Mouse (Mus musculus) limb, embryonic 12.5 days (tissue): Measurements from ENCODE around the gene Wbp11. TPM values are rescaled to one million over a fixed set of nuclear protein-coding genes. Genes with fewer than 3 reads are reported as not detected.

Experiments
- ATAC-seq: fragments of 200-750 bp; cut with Nextera tagmentation; 2 replicates; pipeline ENCODE4 v1.8.0; 2017; ENCODE audit warnings: low read depth, moderate TSS enrichment; ENCODE audit not compliant: insufficient number of reproducible peaks, insufficient read depth, low FRiP score, low TSS enrichment
- H3K27ac ChIP-seq: fragments of 300-500 bp; sonication (generic); 2 replicates; pipeline ENCODE4 v1.5.1; 2016; ENCODE audit warnings: mild to moderate bottlenecking, moderate library complexity
- H3K27me3 ChIP-seq: fragments of 300-500 bp; sonication (generic); 2 replicates; pipeline ENCODE4 v1.6.1; 2016; ENCODE audit warnings: mild to moderate bottlenecking, moderate library complexity
- H3K36me3 ChIP-seq: fragments of 300-500 bp; sonication (generic); 2 replicates; pipeline ENCODE4 v1.6.1; 2016; ENCODE audit warnings: mild to moderate bottlenecking, moderate library complexity
- H3K4me1 ChIP-seq: fragments of 300-500 bp; sonication (generic); replicated peaks from 2 replicates; pipeline ENCODE4 v1.6.1; 2016
- H3K4me2 ChIP-seq: fragments of 300-500 bp; sonication (generic); 2 replicates; pipeline ENCODE4 v1.6.1; 2016; ENCODE audit warnings: mild to moderate bottlenecking, moderate library complexity
- H3K4me3 ChIP-seq: fragments of 300-500 bp; sonication (generic); replicated peaks from 2 replicates; pipeline ENCODE4 v1.5.1; 2016; ENCODE audit warnings: mild to moderate bottlenecking
- H3K9ac ChIP-seq: fragments of 300-500 bp; sonication (generic); replicated peaks from 2 replicates; pipeline ENCODE4 v1.6.1; 2016; ENCODE audit warnings: mild to moderate bottlenecking, moderate library complexity
- H3K9me3 ChIP-seq: fragments of 300-500 bp; sonication (generic); 2 replicates; pipeline ENCODE4 v1.6.1; 2016; ENCODE audit warnings: mild to moderate bottlenecking, moderate library complexity
- WGBS: fragments of 180-500 bp; shearing (Covaris S2); methylation state at CpG from one replicate; pipeline ENCODE4 v1.1.7; 2016; 5-methylcytosine and 5-hydroxymethylcytosine counted together
- polyA plus RNA-seq: library from polyadenylated mRNA; unstranded; fragments of >200 nt; fragmentation: Nextera tagmentation; extraction: Ambion mirVana; gene quantifications from 2 replicates; pipeline ENCODE4 v1.2.1, GENCODE M21; 2016

Gene Wbp11
- polyA plus RNA-seq, 1 experiment from 2014 or later = 133 TPM

DNA sequence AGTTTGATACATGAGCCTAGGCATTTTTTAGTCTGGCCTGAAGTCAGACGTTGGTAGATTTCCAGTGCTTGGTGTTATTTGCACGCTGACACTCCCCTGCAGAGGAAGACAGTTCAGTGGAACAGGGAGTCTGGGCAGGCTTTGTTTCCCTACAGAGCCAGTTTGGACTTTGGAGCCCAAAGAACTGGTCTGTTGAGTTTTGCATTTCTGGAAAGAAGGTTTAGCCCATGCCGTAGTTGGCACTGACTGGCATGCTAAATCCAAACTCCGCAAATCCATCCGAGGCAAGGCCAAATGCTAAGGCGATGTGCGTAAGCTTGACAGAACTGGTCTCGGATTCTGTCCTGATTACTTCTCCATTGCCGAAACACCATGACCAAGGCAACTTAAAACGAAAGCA is 16.8 kb downstream of the Wbp11 start:
- Histone ChIP-seq H3K36me3 (peaks cover 54% of the 10 kb centered on the region), H3K4me3 (no peak overlapping the region), H3K27ac (no peak overlapping the region), H3K9me3 (no peaks in the 10 kb centered on the region), H3K4me2 (no peak overlapping the region), H3K9ac (no peak overlapping the region), H3K27me3 (no peaks in the 10 kb centered on the region), H3K4me1 (peaks cover 22% of the 10 kb centered on the region)
- ATAC-seq = no peak
- WGBS = 91% methylated on average over 10 of the region's 10 CpGs

DNA sequence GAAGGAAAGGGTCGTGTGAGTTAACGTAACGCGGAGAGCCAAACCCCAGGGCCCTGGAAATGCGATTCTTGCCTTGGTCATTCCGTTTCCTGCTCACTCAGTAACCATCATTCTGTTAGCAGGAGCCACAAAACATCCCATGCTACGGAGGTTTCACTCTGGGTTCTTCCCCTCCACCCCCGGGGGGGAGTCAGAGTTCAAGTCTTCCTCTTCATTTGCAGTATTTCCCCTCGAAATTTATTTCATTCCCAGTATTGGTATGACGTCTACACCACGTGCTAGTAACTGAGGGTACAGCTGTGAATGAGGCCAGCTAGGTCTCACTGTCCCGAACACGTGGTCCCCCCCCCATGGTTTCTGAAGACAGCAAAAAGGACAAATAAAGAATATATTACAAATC is 18.4 kb downstream of the Wbp11 start:
- H3K9ac ChIP-seq = no peak overlapping the region
- H3K9me3 ChIP-seq = no peaks in the 10 kb centered on the region
- no peak overlapping the region for H3K27ac ChIP-seq
- H3K36me3 ChIP-seq = peaks cover 41% of the 10 kb centered on the region
- WGBS = 78% methylated on average over 13 of the region's 13 CpGs
- ATAC-seq = no peak
- peak overlapping the region; percentile 94 for H3K4me2 ChIP-seq
- H3K27me3 ChIP-seq = no peaks in the 10 kb centered on the region
- no peak overlapping the region for H3K4me3 ChIP-seq
- peaks cover 28% of the 10 kb centered on the region for H3K4me1 ChIP-seq

DNA sequence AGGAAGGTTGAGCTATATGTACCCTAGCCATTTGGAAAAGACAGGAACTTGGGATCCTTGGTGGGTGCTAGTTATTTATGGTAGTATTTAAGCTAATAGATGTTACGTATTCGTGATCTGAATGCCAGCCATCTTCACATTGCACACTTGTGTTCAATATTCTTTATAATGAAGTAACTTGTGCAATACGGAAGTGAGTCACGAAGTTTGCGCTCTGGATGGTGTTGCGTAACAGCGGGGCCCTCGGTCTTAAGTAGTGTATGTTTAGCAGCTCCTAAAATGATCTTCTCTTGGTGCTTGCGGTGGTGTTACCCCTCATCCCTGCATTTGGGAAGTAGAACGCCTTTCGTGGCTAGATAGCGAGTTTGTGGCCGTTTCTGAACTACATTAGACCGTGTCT is 19.0 kb downstream of the Wbp11 start:
- Histone ChIP-seq H3K27me3 (no peaks in the 10 kb centered on the region), H3K4me1 (peaks cover 28% of the 10 kb centered on the region), H3K4me2 (peak overlapping the region; percentile 94), H3K9ac (peak overlapping the region; percentile 70), H3K27ac (no peak overlapping the region), H3K9me3 (no peaks in the 10 kb centered on the region), H3K4me3 (peak overlapping the region; percentile 84), H3K36me3 (peaks cover 35% of the 10 kb centered on the region)
- WGBS = 37% methylated on average over 14 of the region's 14 CpGs
- no peak for ATAC-seq

DNA sequence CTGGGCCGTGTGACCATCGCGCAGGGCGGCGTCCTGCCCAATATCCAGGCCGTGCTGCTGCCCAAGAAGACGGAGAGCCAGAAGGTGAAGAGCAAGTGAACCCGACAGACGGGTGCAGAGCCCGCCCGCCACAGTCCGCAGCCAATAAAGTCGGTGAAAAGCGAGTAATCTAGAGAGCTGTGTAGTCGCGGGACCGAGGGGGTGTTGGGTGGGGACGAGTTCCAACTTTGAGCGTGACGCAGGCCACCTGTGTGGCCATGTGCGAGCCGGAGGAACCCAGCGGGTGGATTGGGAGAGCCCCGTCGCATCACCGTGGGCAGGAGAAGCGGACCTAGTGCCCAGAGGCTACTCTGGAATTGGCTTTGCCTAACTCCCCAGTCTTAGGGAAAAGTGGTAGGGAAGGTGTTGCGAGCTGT is 19.4 kb downstream of the Wbp11 start:
- Histone ChIP-seq H3K27ac (no peak overlapping the region), H3K4me3 (peak overlapping the region; percentile 84), H3K4me2 (peak overlapping the region; percentile 94), H3K9me3 (no peaks in the 10 kb centered on the region), H3K27me3 (no peaks in the 10 kb centered on the region), H3K4me1 (peaks cover 28% of the 10 kb centered on the region), H3K9ac (peak overlapping the region; percentile 70), H3K36me3 (peaks cover 31% of the 10 kb centered on the region)
- 2% methylated on average over 28 of the region's 28 CpGs for WGBS
- ATAC-seq = 0 out of 2 replicates have a peak, but pooled peaks have one; percentile 1

DNA sequence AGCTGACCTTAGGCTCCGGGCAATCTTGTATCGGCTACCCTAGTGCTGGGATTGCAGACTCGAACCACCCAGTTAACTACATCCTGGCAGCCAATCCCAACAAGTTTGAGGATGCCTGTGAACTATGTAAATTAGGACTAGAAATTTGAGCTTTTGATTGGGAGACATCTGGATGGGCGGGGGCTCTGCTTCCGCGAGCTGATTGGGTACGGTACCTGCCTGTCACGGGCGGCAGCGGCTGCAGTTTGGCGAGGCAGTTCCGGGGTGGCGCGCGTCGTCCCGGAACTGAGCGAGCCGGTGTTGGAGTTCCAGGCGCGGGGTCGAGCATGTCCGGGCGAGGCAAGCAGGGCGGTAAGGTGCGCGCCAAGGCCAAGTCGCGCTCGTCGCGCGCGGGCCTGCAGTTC is 20.0 kb downstream of the Wbp11 start, which contains the start of gene H2afj:
Gene H2afj, plus strand, starts transcription at position 231 of the 404 bp plus-strand sequence.
- Histone ChIP-seq H3K4me2 (peak within 1 kb of the TSS; percentile 94), H3K4me3 (peak within 1 kb of the TSS; percentile 84), H3K27ac (peak within 1 kb of the TSS; percentile 87), H3K27me3 (no peaks in the 10 kb centered on the region), H3K4me1 (peaks cover 32% of the 10 kb centered on the region), H3K36me3 (peaks cover 25% of the 10 kb centered on the region), H3K9me3 (no peaks in the 10 kb centered on the region), H3K9ac (peak within 1 kb of the TSS; percentile 70)
- ATAC-seq = peak; percentile 79
- WGBS = under 1% methylated on average over 34 of the region's 34 CpGs

DNA sequence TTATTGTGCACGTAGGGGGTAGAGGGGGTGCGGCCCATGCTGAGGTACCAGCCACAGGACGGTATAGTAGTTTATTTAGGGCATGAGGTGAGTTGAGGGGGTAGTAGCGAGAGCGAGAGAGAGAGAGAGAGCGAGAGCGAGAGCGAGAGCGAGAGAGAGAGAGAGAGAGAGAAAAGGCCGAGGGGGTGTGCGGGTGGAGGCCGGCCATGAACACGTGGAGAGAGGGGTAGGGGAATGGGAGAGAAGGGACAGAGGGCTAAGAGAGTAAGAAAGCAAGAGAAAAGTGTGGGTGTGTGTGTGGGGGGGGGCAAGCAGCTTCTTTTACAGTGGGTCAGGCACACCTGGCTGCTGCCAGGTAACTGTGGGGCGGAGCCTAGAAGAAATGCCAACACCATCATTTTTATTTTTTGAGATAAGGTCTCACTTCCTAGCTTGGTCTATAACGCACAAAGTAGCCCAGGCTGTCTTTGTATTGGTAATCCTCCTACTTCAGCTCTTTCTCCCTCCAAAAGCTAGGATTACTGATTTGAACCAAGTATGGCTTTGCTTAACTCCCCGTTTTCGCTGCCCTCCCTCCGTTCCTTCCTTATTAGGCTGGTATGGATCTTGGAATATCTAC is 20.5 kb downstream of the Wbp11 start:
- peak overlapping the region; percentile 34; the same call in 1 of the 2 replicates for H3K9ac ChIP-seq
- H3K4me1 ChIP-seq = peaks cover 35% of the 10 kb centered on the region
- peak overlapping the region; percentile 84 for H3K4me3 ChIP-seq
- no peaks in the 10 kb centered on the region for H3K9me3 ChIP-seq
- H3K27ac ChIP-seq = peak overlapping the region; percentile 87
- peak; percentile 0; the same call in 1 of the 2 replicates for ATAC-seq
- peaks cover 20% of the 10 kb centered on the region for H3K36me3 ChIP-seq
- peak overlapping the region; percentile 94 for H3K4me2 ChIP-seq
- WGBS = 36% methylated on average over 18 of the region's 18 CpGs
- H3K27me3 ChIP-seq = no peaks in the 10 kb centered on the region

DNA sequence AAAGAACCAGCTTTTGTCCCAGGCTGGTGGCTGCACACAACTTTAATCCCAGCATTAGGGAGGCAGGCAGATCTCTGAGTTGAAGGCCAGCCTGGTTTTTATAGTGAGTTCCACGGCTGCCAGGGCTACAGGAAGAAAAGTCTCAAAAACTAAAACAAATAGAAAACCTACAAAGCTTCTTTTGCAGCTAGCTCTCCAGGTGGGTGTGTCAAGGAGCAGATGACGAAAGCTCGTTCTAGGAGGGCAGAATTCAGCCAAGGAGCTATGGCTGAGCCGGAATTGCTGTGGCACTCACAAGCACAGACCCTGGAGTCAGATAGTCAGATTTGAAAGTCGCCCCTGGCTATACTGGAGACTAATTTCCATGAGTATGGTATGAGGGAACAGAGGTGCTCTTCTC is 21.2 kb downstream of the Wbp11 start:
- no peaks in the 10 kb centered on the region for H3K27me3 ChIP-seq
- H3K4me2 ChIP-seq = peak overlapping the region; percentile 94
- H3K4me3 ChIP-seq = no peak overlapping the region

DNA sequence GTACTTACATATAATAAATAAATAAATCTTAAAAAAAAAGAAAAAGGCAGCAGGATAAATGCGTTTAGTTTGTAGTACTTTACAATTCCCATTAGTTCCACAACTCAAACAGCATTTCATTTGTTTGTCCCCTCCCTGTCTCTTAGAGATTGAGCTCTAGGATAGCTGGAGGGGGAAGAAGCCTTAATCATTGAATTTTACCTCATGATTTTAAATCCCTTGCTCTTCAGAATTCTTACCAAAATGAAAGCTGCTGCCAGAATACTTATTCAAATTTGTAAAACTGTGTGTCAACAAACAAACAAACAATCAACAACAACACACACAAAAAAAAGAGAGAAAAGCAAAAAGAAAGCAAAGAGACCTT is 22.6 kb downstream of the Wbp11 start:
- Histone ChIP-seq H3K4me3 (no peak overlapping the region), H3K4me2 (no peak overlapping the region), H3K27me3 (no peaks in the 10 kb centered on the region), H3K9ac (no peak overlapping the region), H3K36me3 (peaks cover 2% of the 10 kb centered on the region; the same call in 1 of the 2 replicates), H3K4me1 (peaks cover 35% of the 10 kb centered on the region), H3K9me3 (no peaks in the 10 kb centered on the region), H3K27ac (peak overlapping the region; percentile 100)
- no peak for ATAC-seq
- WGBS = 96% methylated on average over 1 of the region's 1 CpGs

More for the DNA sequence above, 21.2 kb downstream of the Wbp11 start:
- H3K9me3 ChIP-seq = no peaks in the 10 kb centered on the region
- H3K9ac ChIP-seq = no peak overlapping the region
- no peak for ATAC-seq
- WGBS = 62% methylated on average over 5 of the region's 5 CpGs
- peaks cover 13% of the 10 kb centered on the region for H3K36me3 ChIP-seq
- H3K4me1 ChIP-seq = peaks cover 35% of the 10 kb centered on the region
- H3K27ac ChIP-seq = peak overlapping the region; percentile 67; the same call in 1 of the 2 replicates

DNA sequence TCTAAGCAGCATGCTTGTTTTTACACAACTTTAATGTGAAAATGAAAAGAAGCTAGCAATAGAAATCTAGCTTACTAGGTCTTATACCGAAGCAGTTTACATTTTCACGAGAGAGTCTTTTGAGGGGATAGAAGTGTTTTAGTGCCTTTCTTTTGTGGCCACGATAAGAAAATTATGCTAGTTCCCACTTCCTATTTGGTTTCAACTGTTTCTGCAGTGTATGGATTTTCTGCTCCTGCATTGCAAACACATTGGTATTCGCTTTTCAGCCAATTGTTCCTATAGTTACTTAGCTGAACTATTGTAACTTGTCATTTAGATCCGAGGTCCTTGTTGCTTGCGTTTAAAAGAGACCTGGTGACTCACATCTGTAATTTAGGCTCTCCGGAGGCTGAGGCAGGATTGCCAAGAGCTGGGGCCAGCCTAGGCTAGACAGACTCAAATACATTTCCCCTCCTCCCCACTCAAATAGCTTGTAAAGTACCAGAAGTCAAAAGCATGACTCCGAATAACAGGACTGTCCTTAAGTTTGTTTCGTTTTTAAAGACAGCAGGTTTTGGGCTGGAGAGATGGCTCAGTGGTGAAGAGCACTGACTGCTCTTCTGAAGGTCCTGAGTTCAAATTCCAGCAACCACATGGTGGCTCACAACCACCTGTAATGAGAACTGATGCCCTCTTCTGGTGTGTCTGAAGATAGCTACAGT is 23.2 kb downstream of the Wbp11 start:
- Histone ChIP-seq H3K4me3 (peak overlapping the region; percentile 63), H3K9me3 (no peaks in the 10 kb centered on the region), H3K9ac (peak overlapping the region; percentile 52; the same call in 1 of the 2 replicates), H3K4me2 (peak overlapping the region; percentile 60), H3K27me3 (no peaks in the 10 kb centered on the region), H3K4me1 (peaks cover 30% of the 10 kb centered on the region), H3K27ac (peak overlapping the region; percentile 100), H3K36me3 (no peaks in the 10 kb centered on the region)
- WGBS = 34% methylated on average over 9 of the region's 9 CpGs
- ATAC-seq = no peak

DNA sequence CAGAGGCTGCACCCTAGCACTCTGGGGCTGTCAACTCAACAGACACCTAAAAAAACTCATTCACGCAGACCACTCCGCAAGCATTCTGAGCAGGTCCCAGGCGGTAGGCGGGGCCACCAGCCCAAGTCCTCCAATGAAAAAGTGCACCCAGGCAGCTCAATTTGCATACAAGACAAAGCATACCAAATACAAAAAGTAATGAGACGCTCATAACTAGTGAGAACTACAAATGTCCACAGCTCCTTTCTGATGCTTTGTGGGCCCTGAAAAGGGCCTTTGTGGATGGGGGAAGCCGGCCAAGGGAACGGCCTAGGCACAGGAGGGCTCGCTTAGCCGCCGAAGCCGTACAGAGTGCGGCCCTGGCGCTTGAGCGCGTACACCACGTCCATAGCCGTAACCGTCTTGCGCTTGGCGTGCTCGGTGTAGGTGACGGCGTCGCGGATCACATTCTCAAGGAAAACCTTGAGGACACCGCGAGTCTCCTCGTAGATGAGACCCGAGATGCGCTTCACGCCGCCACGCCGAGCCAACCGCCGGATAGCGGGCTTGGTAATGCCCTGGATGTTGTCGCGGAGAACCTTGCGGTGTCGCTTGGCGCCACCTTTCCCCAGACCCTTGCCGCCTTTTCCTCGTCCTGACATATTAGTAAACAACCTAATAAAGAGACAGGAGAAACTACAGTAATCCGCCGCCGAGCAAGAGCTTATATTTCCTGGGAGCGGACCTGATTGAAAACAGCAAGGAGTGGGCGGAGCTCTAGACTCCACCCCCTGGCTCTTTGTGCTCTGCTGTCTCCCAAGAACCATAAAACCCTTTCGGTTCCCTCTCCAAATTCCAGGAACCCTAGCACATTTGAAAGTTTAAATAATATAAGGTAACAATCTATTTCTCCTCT is 24.0 kb downstream of the Wbp11 start, which contains the start of gene Hist4h4:
Gene Hist4h4, minus strand, starts transcription at position 677 of the 895 bp plus-strand sequence.
- Histone ChIP-seq H3K4me3 (peak within 1 kb of the TSS; percentile 63), H3K9me3 (no peaks in the 10 kb centered on the region), H3K4me1 (peaks cover 21% of the 10 kb centered on the region), H3K27ac (peak within 1 kb of the TSS; percentile 100), H3K4me2 (peak within 1 kb of the TSS; percentile 60), H3K9ac (peak within 1 kb of the TSS; percentile 96), H3K36me3 (no peaks in the 10 kb centered on the region), H3K27me3 (no peaks in the 10 kb centered on the region)
- ATAC-seq = peak; percentile 58
- under 1% methylated on average over 50 of the region's 50 CpGs for WGBS
